Mouse (Mus musculus) adrenal gland, adult 18-20 months (tissue): ENCODE measurements at regions not wholly inside any gene's neighbourhood (a gene's known extent, or its start where the extent isn't known, plus 50 kb on each side); places are given as distances from the start of the nearest gene placed in this dataset.

Experiments used
- DNase-seq, 2 experiments: peaks; one replicate each; pipeline ENCODE4 v3.0.0; 2021 to 2022; ENCODE audit warnings: low spot score in 2 of 2

- no peak for DNase-seq
Measured at GRCm38 (mm10) chr17:4198001-4198400, 501.9 kb upstream of the Nox3 start.

GRCm38 (mm10) chr17:4199698-4200153 is 503.7 kb upstream of the Nox3 start:
- DNase-seq = no peak

GRCm38 (mm10) chr17:4201300-4201699 is 505.2 kb upstream of the Nox3 start:
- no peak for DNase-seq

- no peak for DNase-seq
Measured at GRCm38 (mm10) chr17:4208142-4208925, 512.3 kb upstream of the Nox3 start.

- DNase-seq = no peak
Measured at GRCm38 (mm10) chr17:4209650-4210049, 513.6 kb upstream of the Nox3 start.

- no peak for DNase-seq
Measured at GRCm38 (mm10) chr17:4212586-4212985, 516.5 kb upstream of the Nox3 start.

GRCm38 (mm10) chr17:4214970-4215369 is 518.9 kb upstream of the Nox3 start:
- no peak for DNase-seq

GRCm38 (mm10) chr17:4216203-4216602 is 520.1 kb upstream of the Nox3 start:
- no peak for DNase-seq

GRCm38 (mm10) chr17:4216750-4217149 is 520.7 kb upstream of the Nox3 start:
- DNase-seq = no peak

GRCm38 (mm10) chr17:4220661-4221360 is 524.8 kb upstream of the Nox3 start:
- no peak for DNase-seq

- DNase-seq = no peak
Measured at GRCm38 (mm10) chr17:4227889-4228288, 531.8 kb upstream of the Nox3 start.

- no peak for DNase-seq
Measured at GRCm38 (mm10) chr17:4229969-4230368, 533.9 kb upstream of the Nox3 start.

- no peak for DNase-seq
Measured at GRCm38 (mm10) chr17:4250476-4250875, 554.4 kb upstream of the Nox3 start.

GRCm38 (mm10) chr17:4265471-4265870 is 569.4 kb upstream of the Nox3 start:
- no peak for DNase-seq

GRCm38 (mm10) chr17:4265946-4266345 is 569.9 kb upstream of the Nox3 start:
- no peak for DNase-seq

GRCm38 (mm10) chr17:4266487-4266886 is 570.4 kb upstream of the Nox3 start:
- DNase-seq = no peak

GRCm38 (mm10) chr17:4268380-4268779 is 572.3 kb upstream of the Nox3 start:
- DNase-seq = no peak

- no peak for DNase-seq
Measured at GRCm38 (mm10) chr17:4272456-4272855, 576.4 kb upstream of the Nox3 start.

- DNase-seq = no peak
Measured at GRCm38 (mm10) chr17:4276722-4277121, 580.7 kb upstream of the Nox3 start.

GRCm38 (mm10) chr17:4278239-4278827 is 582.3 kb upstream of the Nox3 start:
- no peak for DNase-seq

- peak in 1 of 2 experiments; percentile 34 for DNase-seq
Measured at GRCm38 (mm10) chr17:4281451-4281850, 585.4 kb upstream of the Nox3 start.

- no peak for DNase-seq
Measured at GRCm38 (mm10) chr17:4291418-4291817, 595.4 kb upstream of the Nox3 start.
